Mouse (Mus musculus) erythroblast, embryonic 14.5 days (primary cell): ENCODE measurements around the gene Pip4k2b.

ENCODE experiments used
- GATA1 ChIP-seq: IDR thresholded peaks from 2 replicates; pipeline ENCODE4 v1.6.1; 2012; ENCODE audit warnings: low read length, inconsistent platforms, mixed read lengths
- TAL1 ChIP-seq: IDR thresholded peaks from 3 replicates; pipeline ENCODE4 v1.6.1; 2012; ENCODE audit warnings: low read length, inconsistent platforms, mixed read lengths

- no peak for TF ChIP-seq GATA1
- TF ChIP-seq TAL1 = no peak
These were observed 6.9 kb downstream of the Pip4k2b start for GRCm38 (mm10) chr11:97737600-97737999.
